Mouse (Mus musculus) lung, embryonic 14.5 days (tissue): Measurements from ENCODE around the gene Atp8a2. TPM values are rescaled to one million over a fixed set of nuclear protein-coding genes. Genes with fewer than 3 reads are reported as not detected.
"Not testable (repeated sequence)": the region's sequence is repeated elsewhere in the genome, so short reads cannot be mapped to it uniquely, and the experiment has no call there.

ENCODE experiments used
- ATAC-seq: fragments of 200-750 bp; cut with Nextera tagmentation; 2 replicates; pipeline ENCODE4 v1.8.0; 2017; ENCODE audit warnings: mild to moderate bottlenecking, moderate TSS enrichment, moderate library complexity; ENCODE audit not compliant: insufficient read depth
- DNase-seq: peaks from one replicate; pipeline ENCODE4 v3.0.0-alpha.2; 2015
- H3K27ac ChIP-seq: fragments of 300-500 bp; sonication (generic); 2 replicates; pipeline ENCODE4 v1.5.1; 2014; ENCODE audit warnings: low read depth, mild to moderate bottlenecking, moderate library complexity
- H3K27me3 ChIP-seq: fragments of 300-500 bp; sonication (generic); 2 replicates; pipeline ENCODE4 v1.6.1; 2014; ENCODE audit warnings: low read length, control low read depth; ENCODE audit not compliant: insufficient read depth
- H3K36me3 ChIP-seq: fragments of 300-500 bp; sonication (generic); 2 replicates; pipeline ENCODE4 v1.6.1; 2014; ENCODE audit warnings: control low read depth; ENCODE audit not compliant: insufficient read depth
- H3K4me1 ChIP-seq: fragments of 300-500 bp; sonication (generic); 2 replicates; pipeline ENCODE4 v1.6.1; 2014; ENCODE audit warnings: antibody characterized with exemption, control low read depth; ENCODE audit not compliant: insufficient read depth
- H3K4me2 ChIP-seq: fragments of 300-500 bp; sonication (generic); 2 replicates; pipeline ENCODE4 v1.6.1; 2014; ENCODE audit warnings: mild to moderate bottlenecking
- H3K4me3 ChIP-seq: fragments of 300-500 bp; sonication (generic); 2 replicates; pipeline ENCODE4 v1.5.1; 2014; ENCODE audit warnings: low read depth, low read length
- H3K9ac ChIP-seq: fragments of 300-500 bp; sonication (generic); 2 replicates; pipeline ENCODE4 v1.6.1; 2014
- H3K9me3 ChIP-seq: fragments of 300-500 bp; sonication (generic); 2 replicates; pipeline ENCODE4 v1.6.1; 2016; ENCODE audit warnings: low read depth, low read length, control low read depth
- CTCF ChIP-seq: IDR thresholded peaks from 2 replicates; pipeline ENCODE4 v1.5.1; 2016; ENCODE audit warnings: antibody characterized with exemption, low read depth
- WGBS: fragments of 180-500 bp; shearing (Covaris S2); extraction: QIAGEN DNeasy Blood & Tissue Kit; methylation state at CpG from one replicate; pipeline ENCODE4 v1.1.7; 2014; 5-methylcytosine and 5-hydroxymethylcytosine counted together
- polyA plus RNA-seq: library from polyadenylated mRNA; unstranded; fragments of >200 nt; fragmentation: Nextera tagmentation; extraction: Ambion mirVana; gene quantifications from 2 replicates; pipeline ENCODE4 v1.2.1, GENCODE M21; 2014

Gene Atp8a2
- polyA plus RNA-seq, 1 experiment from 2014 or later, result 0.95 TPM

- H3K9ac ChIP-seq, result no peak overlapping the region
- 30% methylated on average over 9 of the region's 9 CpGs for WGBS
- H3K4me2 ChIP-seq, result peak overlapping the region; percentile 83
- no peaks in the 10 kb centered on the region for H3K36me3 ChIP-seq
- H3K9me3 ChIP-seq, result no peaks in the 10 kb centered on the region
- H3K4me1 ChIP-seq, result 0 out of 2 replicates have a peak, but pooled peaks cover 3% of the 10 kb centered on the region
- peaks cover 5% of the 10 kb centered on the region; the same call in 1 of the 2 replicates for H3K27me3 ChIP-seq
- ATAC-seq, result no peak
- H3K27ac ChIP-seq, result no peak overlapping the region
- 0 out of 2 replicates have a peak overlapping the region, but pooled peaks have one; percentile 67 for H3K4me3 ChIP-seq
- DNase-seq, result no peak
- TF ChIP-seq CTCF, result no peak
These were observed 572.6 kb downstream of the Atp8a2 start for GRCm38 (mm10) chr14:59624326-59624885.

- H3K27me3 ChIP-seq, result no peaks in the 10 kb centered on the region
- H3K27ac ChIP-seq, result no peak overlapping the region
- H3K4me2 ChIP-seq, result no peak overlapping the region
- DNase-seq (no peak), ATAC-seq (no peak)
- H3K4me1 ChIP-seq, result no peaks in the 10 kb centered on the region
- no peaks in the 10 kb centered on the region for H3K9me3 ChIP-seq
- 67% methylated on average over 7 of the region's 7 CpGs for WGBS
- no peaks in the 10 kb centered on the region for H3K36me3 ChIP-seq
- TF ChIP-seq CTCF, result no peak
- no peak overlapping the region for H3K9ac ChIP-seq
- H3K4me3 ChIP-seq, result no peak overlapping the region
These were observed 580.2 kb downstream of the Atp8a2 start for GRCm38 (mm10) chr14:59616802-59617201.

- WGBS, result 77% methylated on average over 3 of the region's 3 CpGs
- ATAC-seq, DNase-seq: not testable (repeated sequence)
These were observed 582.8 kb downstream of the Atp8a2 start for GRCm38 (mm10) chr14:59614149-59614548.

GRCm38 (mm10) chr14:59612920-59613625, 583.9 kb downstream of the Atp8a2 start:
- no peak overlapping the region for H3K4me2 ChIP-seq
- no peak overlapping the region for H3K4me3 ChIP-seq
- 44% methylated on average over 14 of the region's 14 CpGs for WGBS
- peak; percentile 75 for TF ChIP-seq CTCF
- no peaks in the 10 kb centered on the region for H3K27me3 ChIP-seq
- H3K9me3 ChIP-seq, result no peaks in the 10 kb centered on the region
- DNase-seq (peak; percentile 91), ATAC-seq (no peak)
- H3K4me1 ChIP-seq, result no peaks in the 10 kb centered on the region
- no peak overlapping the region for H3K27ac ChIP-seq
- no peak overlapping the region for H3K9ac ChIP-seq
- H3K36me3 ChIP-seq, result no peaks in the 10 kb centered on the region

More at GRCm38 (mm10) chr14:59614149-59614548, 582.8 kb downstream of the Atp8a2 start:
- not testable (repeated sequence) for H3K4me2 ChIP-seq, H3K27ac ChIP-seq, H3K9me3 ChIP-seq, H3K27me3 ChIP-seq, H3K9ac ChIP-seq, H3K36me3 ChIP-seq, H3K4me3 ChIP-seq, H3K4me1 ChIP-seq

GRCm38 (mm10) chr14:59607021-59607420, 590.0 kb downstream of the Atp8a2 start:
- Histone ChIP-seq H3K9ac (no peak overlapping the region), H3K4me1 (no peaks in the 10 kb centered on the region), H3K27ac (no peak overlapping the region), H3K36me3 (no peaks in the 10 kb centered on the region), H3K4me3 (no peak overlapping the region), H3K27me3 (no peaks in the 10 kb centered on the region; the same call in 1 of the 2 replicates), H3K9me3 (no peaks in the 10 kb centered on the region), H3K4me2 (no peak overlapping the region)
- no peak for DNase-seq
- TF ChIP-seq CTCF, result no peak
- no peak for ATAC-seq
- WGBS, result 49% methylated on average over 3 of the region's 3 CpGs

- H3K27me3 ChIP-seq, result no peaks in the 10 kb centered on the region; the same call in 1 of the 2 replicates
- 12% methylated on average over 5 of the region's 5 CpGs for WGBS
- no peak overlapping the region for H3K4me2 ChIP-seq
- no peaks in the 10 kb centered on the region for H3K36me3 ChIP-seq
- no peaks in the 10 kb centered on the region for H3K9me3 ChIP-seq
- peak; percentile 62 for ATAC-seq
- DNase-seq, result peak; percentile 87
- TF ChIP-seq CTCF, result peak; percentile 78
- no peak overlapping the region for H3K9ac ChIP-seq
- no peaks in the 10 kb centered on the region for H3K4me1 ChIP-seq
- H3K4me3 ChIP-seq, result no peak overlapping the region
- no peak overlapping the region for H3K27ac ChIP-seq
These were observed 591.2 kb downstream of the Atp8a2 start for GRCm38 (mm10) chr14:59605671-59606353.
